Mouse (Mus musculus) gastrocnemius, adult 18-20 months (tissue): Measurements from ENCODE around the gene Defb23. TPM values are rescaled to one million over a fixed set of nuclear protein-coding genes. Genes with fewer than 3 reads are reported as not detected.

ENCODE experiments used
- DNase-seq: peaks from one replicate; pipeline ENCODE4 v3.0.0; 2021; ENCODE audit warnings: low spot score
- long read RNA-seq, 2 experiments: library from polyadenylated mRNA; stranded (forward); transcript quantifications; one replicate each; pipeline ENCODE4 v2.0.0; 2021
- total RNA-seq, 2 experiments: library from RNA; stranded (reverse); gene quantifications; 2 replicates each; pipeline ENCODE4 v1.2.3; 2021

The Defb23 gene
- total RNA-seq, result not detected
- long read RNA-seq, experiment 1, result 0 reads
- long read RNA-seq, experiment 2, result 0 reads

GRCm38 (mm10) chr2:152464570-152465150, at the start of gene Defb23:
Defb23 (minus strand) TSS chr2:152464620.
- no peak for DNase-seq

GRCm38 (mm10) chr2:152511592-152511991, 47.2 kb upstream of the Defb23 start, which contains the start of gene Defb26:
Defb26 (minus strand) TSS chr2:152511692.
- DNase-seq, result no peak

- DNase-seq, result no peak
Observed at GRCm38 (mm10) chr2:152503950-152504349, 39.5 kb upstream of the Defb23 start.

- no peak for DNase-seq
Observed at GRCm38 (mm10) chr2:152500863-152501229, 36.4 kb upstream of the Defb23 start.

GRCm38 (mm10) chr2:152500204-152500862, 35.9 kb upstream of the Defb23 start:
- DNase-seq, result no peak

GRCm38 (mm10) chr2:152498020-152498419, 33.6 kb upstream of the Defb23 start:
- DNase-seq, result no peak

GRCm38 (mm10) chr2:152493151-152493550, 28.7 kb upstream of the Defb23 start:
- no peak for DNase-seq

- DNase-seq, result no peak
Observed at GRCm38 (mm10) chr2:152490038-152490437, 25.6 kb upstream of the Defb23 start, which contains the start of gene Defb22. Defb22 (minus strand) TSS chr2:152490138.

GRCm38 (mm10) chr2:152487024-152487423, 22.6 kb upstream of the Defb23 start:
- no peak for DNase-seq

GRCm38 (mm10) chr2:152481726-152482125, 17.3 kb upstream of the Defb23 start:
- DNase-seq, result no peak

GRCm38 (mm10) chr2:152480881-152481280, 16.5 kb upstream of the Defb23 start:
- no peak for DNase-seq

- no peak for DNase-seq
Observed at GRCm38 (mm10) chr2:152476763-152477162, 12.3 kb upstream of the Defb23 start, which contains the start of gene Defb20. Defb20 (plus strand) TSS chr2:152477063.

GRCm38 (mm10) chr2:152472434-152472833, 8.0 kb upstream of the Defb23 start:
- DNase-seq, result no peak

GRCm38 (mm10) chr2:152470973-152471372, 6.6 kb upstream of the Defb23 start:
- DNase-seq, result peak; percentile 38

- DNase-seq, result no peak
Observed at GRCm38 (mm10) chr2:152459241-152459640, 5.2 kb downstream of the Defb23 start.

- peak; percentile 3 for DNase-seq
Observed at GRCm38 (mm10) chr2:152452101-152452781, 12.2 kb downstream of the Defb23 start.

- DNase-seq, result peak; percentile 17
Observed at GRCm38 (mm10) chr2:152450241-152450640, 14.2 kb downstream of the Defb23 start.

- no peak for DNase-seq
Observed at GRCm38 (mm10) chr2:152447461-152447860, 17.0 kb downstream of the Defb23 start.

GRCm38 (mm10) chr2:152446642-152447041, 17.8 kb downstream of the Defb23 start:
- DNase-seq, result no peak

GRCm38 (mm10) chr2:152443281-152443680, 21.1 kb downstream of the Defb23 start:
- DNase-seq, result no peak

- no peak for DNase-seq
Observed at GRCm38 (mm10) chr2:152442322-152442721, 22.1 kb downstream of the Defb23 start.

GRCm38 (mm10) chr2:152439833-152440232, 24.6 kb downstream of the Defb23 start:
- DNase-seq, result no peak
